Mouse (Mus musculus) stomach, postnatal 0 days (tissue): ENCODE measurements around the gene Ing1.

ENCODE experiments used
- CTCF ChIP-seq: IDR thresholded peaks from 2 replicates; pipeline ENCODE4 v1.5.1; 2016; ENCODE audit warnings: antibody characterized with exemption, low read depth, mild to moderate bottlenecking, moderate library complexity
- EP300 ChIP-seq: optimal IDR thresholded peaks from 2 replicates; pipeline ENCODE3; 2016; ENCODE audit warnings: antibody characterized with exemption

- TF ChIP-seq CTCF: no peak
- no peak for TF ChIP-seq EP300
Measured at GRCm38 (mm10) chr8:11508880-11509279, 46.5 kb upstream of the Ing1 start.
